Mouse (Mus musculus) heart, embryonic 10.5 days (tissue): ENCODE data around the gene Plcg2. TPM values are rescaled to one million over a fixed set of nuclear protein-coding genes. Genes with fewer than 3 reads are reported as not detected.

Experiments
- DNase-seq: peaks from one replicate; pipeline ENCODE4 v3.0.0-alpha.2; 2017; ENCODE audit warnings: low spot score
- H3K27ac ChIP-seq: fragments of 300-500 bp; sonication (generic); 2 replicates; pipeline ENCODE4 v1.5.1; 2016; ENCODE audit warnings: mild to moderate bottlenecking
- H3K27me3 ChIP-seq: fragments of 300-500 bp; sonication (generic); 2 replicates; pipeline ENCODE4 v1.6.1; 2016; ENCODE audit warnings: mild to moderate bottlenecking; ENCODE audit not compliant: poor library complexity, insufficient read depth, severe bottlenecking
- H3K36me3 ChIP-seq: fragments of 300-500 bp; sonication (generic); 2 replicates; pipeline ENCODE4 v1.6.1; 2016; ENCODE audit warnings: mild to moderate bottlenecking, moderate library complexity
- H3K4me1 ChIP-seq: fragments of 300-500 bp; sonication (generic); 2 replicates; pipeline ENCODE4 v1.6.1; 2016; ENCODE audit warnings: mild to moderate bottlenecking
- H3K4me3 ChIP-seq: fragments of 300-500 bp; sonication (generic); 2 replicates; pipeline ENCODE4 v1.5.1; 2016; ENCODE audit warnings: mild to moderate bottlenecking, moderate library complexity
- H3K9me3 ChIP-seq: fragments of 300-500 bp; sonication (generic); 2 replicates; pipeline ENCODE4 v1.6.1; 2016; ENCODE audit warnings: mild to moderate bottlenecking, moderate library complexity
- WGBS: fragments of 180-500 bp; shearing (Covaris S2); methylation state at CpG from one replicate; pipeline ENCODE4 v1.1.7; 2016; 5-methylcytosine and 5-hydroxymethylcytosine counted together
- polyA plus RNA-seq: library from polyadenylated mRNA; unstranded; fragments of >200 nt; fragmentation: Nextera tagmentation; extraction: Ambion mirVana; gene quantifications from 2 replicates; pipeline ENCODE4 v1.2.1, GENCODE M21; 2016

The Plcg2 gene
- polyA plus RNA-seq, 1 experiment from 2014 or later = 6.8 TPM

GRCm38 (mm10) chr8:117471174-117471573 is 26.9 kb upstream of the Plcg2 start:
- peak; percentile 84 for DNase-seq
- no peaks in the 10 kb centered on the region for H3K27me3 ChIP-seq
- 16% methylated on average over 3 of the region's 3 CpGs for WGBS
- peak overlapping the region; percentile 82; the same call in 1 of the 2 replicates for H3K27ac ChIP-seq
- no peaks in the 10 kb centered on the region for H3K36me3 ChIP-seq
- H3K4me3 ChIP-seq = no peak overlapping the region
- H3K4me1 ChIP-seq = peaks cover 18% of the 10 kb centered on the region
- no peaks in the 10 kb centered on the region for H3K9me3 ChIP-seq

- DNase-seq = no peak
- H3K9me3 ChIP-seq = no peaks in the 10 kb centered on the region
- 69% methylated on average over 9 of the region's 9 CpGs for WGBS
- H3K27ac ChIP-seq = no peak overlapping the region
- no peaks in the 10 kb centered on the region for H3K36me3 ChIP-seq
- peaks cover 18% of the 10 kb centered on the region for H3K4me1 ChIP-seq
- H3K27me3 ChIP-seq = no peaks in the 10 kb centered on the region
- no peak overlapping the region for H3K4me3 ChIP-seq
Measured at GRCm38 (mm10) chr8:117471655-117472054, 26.4 kb upstream of the Plcg2 start.

DNA sequence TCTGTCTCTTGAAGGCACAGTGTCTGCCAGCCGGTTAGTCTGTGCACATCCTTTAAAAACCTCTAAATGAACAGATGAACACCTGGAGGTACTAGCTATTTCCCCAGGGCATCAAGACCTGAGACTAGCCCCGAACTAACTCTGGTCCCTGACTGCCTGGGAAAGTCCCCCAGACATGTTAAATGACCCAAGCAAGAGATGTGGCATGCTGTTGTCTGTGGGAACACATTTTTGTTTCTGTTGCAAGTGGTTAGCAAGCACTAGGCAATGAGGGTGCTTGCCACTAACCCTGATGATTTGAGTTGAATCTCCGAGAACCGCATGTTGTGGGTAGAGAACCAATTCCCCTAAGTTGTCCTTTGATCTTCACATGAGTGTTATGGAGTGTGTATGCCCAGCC is 25.8 kb upstream of the Plcg2 start:
- Histone ChIP-seq H3K36me3 (no peaks in the 10 kb centered on the region), H3K4me1 (peaks cover 18% of the 10 kb centered on the region), H3K4me3 (no peak overlapping the region), H3K9me3 (no peaks in the 10 kb centered on the region), H3K27ac (no peak overlapping the region), H3K27me3 (no peaks in the 10 kb centered on the region)
- 82% methylated on average over 4 of the region's 4 CpGs for WGBS
- no peak for DNase-seq

GRCm38 (mm10) chr8:117474944-117475343 is 23.1 kb upstream of the Plcg2 start:
- peaks cover 14% of the 10 kb centered on the region for H3K4me1 ChIP-seq
- peak; percentile 95 for DNase-seq
- H3K27me3 ChIP-seq = no peaks in the 10 kb centered on the region
- no peak overlapping the region for H3K4me3 ChIP-seq
- H3K36me3 ChIP-seq = no peaks in the 10 kb centered on the region
- peaks cover 2% of the 10 kb centered on the region; the same call in 1 of the 2 replicates for H3K9me3 ChIP-seq
- 1% methylated on average over 5 of the region's 5 CpGs for WGBS
- H3K27ac ChIP-seq = no peak overlapping the region

- H3K4me1 ChIP-seq = peaks cover 5% of the 10 kb centered on the region
- H3K9me3 ChIP-seq = peaks cover 3% of the 10 kb centered on the region; the same call in 1 of the 2 replicates
- no peak overlapping the region for H3K4me3 ChIP-seq
- no peak overlapping the region for H3K27ac ChIP-seq
- WGBS = 60% methylated on average over 7 of the region's 7 CpGs
- no peaks in the 10 kb centered on the region for H3K36me3 ChIP-seq
- no peaks in the 10 kb centered on the region for H3K27me3 ChIP-seq
- DNase-seq = no peak
Measured at GRCm38 (mm10) chr8:117475819-117476218, 22.3 kb upstream of the Plcg2 start.

DNA sequence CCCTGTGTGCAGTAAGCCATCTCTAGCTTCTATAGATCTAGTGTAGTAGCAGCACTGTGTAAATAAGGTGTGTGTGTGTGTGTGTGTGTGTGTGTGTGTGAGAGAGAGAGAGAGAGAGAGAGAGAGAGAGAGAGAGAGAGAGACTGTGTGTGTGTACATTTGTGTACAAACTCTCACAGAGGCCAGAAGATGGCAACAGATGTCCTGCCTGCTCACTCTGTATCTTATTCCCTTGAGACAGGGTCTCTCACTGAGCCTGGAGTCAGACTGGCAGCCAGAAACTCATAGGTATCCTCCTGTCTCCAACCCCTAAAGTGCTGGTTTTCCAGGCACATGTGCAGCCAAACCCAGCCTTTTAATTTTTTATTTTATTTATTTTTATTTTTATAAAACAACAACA is 20.0 kb upstream of the Plcg2 start:
- Histone ChIP-seq H3K27me3 (no peaks in the 10 kb centered on the region), H3K27ac (no peak overlapping the region), H3K36me3 (no peaks in the 10 kb centered on the region), H3K9me3 (peaks cover 3% of the 10 kb centered on the region; the same call in 1 of the 2 replicates), H3K4me1 (no peaks in the 10 kb centered on the region), H3K4me3 (no peak overlapping the region)
- no peak for DNase-seq

- no peak overlapping the region for H3K27ac ChIP-seq
- no peaks in the 10 kb centered on the region for H3K36me3 ChIP-seq
- 95% methylated on average over 9 of the region's 9 CpGs for WGBS
- H3K4me3 ChIP-seq = no peak overlapping the region
- H3K27me3 ChIP-seq = no peaks in the 10 kb centered on the region
- peaks cover 3% of the 10 kb centered on the region; the same call in 1 of the 2 replicates for H3K9me3 ChIP-seq
- no peak for DNase-seq
- H3K4me1 ChIP-seq = no peaks in the 10 kb centered on the region
Measured at GRCm38 (mm10) chr8:117479996-117480395, 18.1 kb upstream of the Plcg2 start.

DNA sequence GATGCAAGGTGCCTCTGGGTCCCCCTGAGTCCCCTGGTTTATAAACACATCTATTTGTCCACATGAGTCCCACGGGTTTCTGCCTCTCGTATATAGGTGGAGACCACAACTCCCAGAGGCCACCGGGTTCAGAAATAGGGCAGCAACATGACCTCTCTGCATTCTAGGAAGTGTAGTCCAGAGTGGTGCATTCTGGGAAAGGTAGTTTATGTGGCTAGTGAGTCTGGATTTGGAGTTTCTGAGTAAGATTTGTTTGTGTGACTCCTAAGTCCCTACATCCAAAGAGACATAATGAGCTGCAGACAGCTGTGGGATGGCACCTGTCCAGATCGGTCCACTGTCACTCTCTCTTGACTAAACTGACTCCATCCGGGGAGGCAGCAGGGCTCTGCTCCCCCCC is 17.6 kb upstream of the Plcg2 start:
- Histone ChIP-seq H3K4me3 (no peak overlapping the region), H3K4me1 (no peaks in the 10 kb centered on the region), H3K36me3 (no peaks in the 10 kb centered on the region), H3K27ac (no peak overlapping the region), H3K27me3 (no peaks in the 10 kb centered on the region), H3K9me3 (peaks cover 3% of the 10 kb centered on the region; the same call in 1 of the 2 replicates)
- 59% methylated on average over 5 of the region's 5 CpGs for WGBS
- DNase-seq = no peak

DNA sequence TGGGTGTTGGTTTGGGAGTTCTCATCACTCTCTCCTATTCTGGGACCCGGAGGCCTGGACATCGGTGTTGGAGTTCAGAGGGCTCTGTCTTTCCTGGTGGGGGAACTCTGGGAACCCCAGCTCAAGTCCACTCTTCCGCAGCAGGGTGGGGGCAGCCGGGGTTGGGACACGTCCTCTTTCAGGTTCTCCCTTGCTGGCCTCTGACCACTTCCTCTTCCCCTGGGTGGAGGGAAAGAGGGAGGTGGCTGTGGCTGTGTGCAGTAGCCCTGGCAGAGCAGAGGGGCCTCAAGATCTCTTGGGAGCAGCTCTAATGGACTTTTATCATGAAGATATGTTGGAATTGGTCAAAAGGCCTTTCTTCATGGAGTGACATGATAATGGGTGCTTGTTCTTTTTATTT is 16.3 kb upstream of the Plcg2 start:
- no peaks in the 10 kb centered on the region for H3K4me1 ChIP-seq
- 74% methylated on average over 5 of the region's 5 CpGs for WGBS
- H3K4me3 ChIP-seq = no peak overlapping the region
- H3K27me3 ChIP-seq = no peaks in the 10 kb centered on the region
- H3K9me3 ChIP-seq = peaks cover 3% of the 10 kb centered on the region; the same call in 1 of the 2 replicates
- DNase-seq = no peak
- no peak overlapping the region for H3K27ac ChIP-seq
- no peaks in the 10 kb centered on the region for H3K36me3 ChIP-seq

GRCm38 (mm10) chr8:117484731-117485130 is 13.4 kb upstream of the Plcg2 start:
- Histone ChIP-seq H3K36me3 (no peaks in the 10 kb centered on the region), H3K9me3 (peaks cover 3% of the 10 kb centered on the region; the same call in 1 of the 2 replicates), H3K4me3 (no peak overlapping the region), H3K27me3 (no peaks in the 10 kb centered on the region), H3K27ac (no peak overlapping the region), H3K4me1 (no peaks in the 10 kb centered on the region)
- DNase-seq = no peak
- WGBS = 79% methylated on average over 8 of the region's 8 CpGs

DNA sequence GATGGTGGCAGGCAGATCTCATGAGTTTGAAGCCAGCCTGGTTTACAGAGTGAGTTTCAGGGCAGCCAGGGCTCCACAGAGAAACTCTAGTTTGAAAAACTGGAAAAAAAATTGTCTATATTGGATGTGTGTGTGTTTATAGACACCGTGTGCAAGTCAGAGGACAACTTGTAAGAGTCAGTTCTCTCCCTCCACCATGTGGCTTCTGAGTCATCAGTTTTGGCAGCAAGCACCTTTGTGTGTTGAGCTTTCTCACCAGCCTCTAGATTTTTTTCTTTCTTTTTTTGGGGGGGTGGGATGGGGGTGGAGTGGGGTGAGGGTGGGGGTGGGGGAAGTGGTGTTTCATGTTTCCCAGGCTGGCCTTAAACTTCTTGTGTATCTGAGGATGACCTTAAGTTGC is 12.8 kb upstream of the Plcg2 start:
- Histone ChIP-seq H3K27me3 (no peaks in the 10 kb centered on the region), H3K9me3 (no peaks in the 10 kb centered on the region), H3K27ac (no peak overlapping the region), H3K36me3 (no peaks in the 10 kb centered on the region), H3K4me1 (no peaks in the 10 kb centered on the region), H3K4me3 (no peak overlapping the region)
- no peak for DNase-seq
- WGBS = 93% methylated on average over 1 of the region's 1 CpGs

DNA sequence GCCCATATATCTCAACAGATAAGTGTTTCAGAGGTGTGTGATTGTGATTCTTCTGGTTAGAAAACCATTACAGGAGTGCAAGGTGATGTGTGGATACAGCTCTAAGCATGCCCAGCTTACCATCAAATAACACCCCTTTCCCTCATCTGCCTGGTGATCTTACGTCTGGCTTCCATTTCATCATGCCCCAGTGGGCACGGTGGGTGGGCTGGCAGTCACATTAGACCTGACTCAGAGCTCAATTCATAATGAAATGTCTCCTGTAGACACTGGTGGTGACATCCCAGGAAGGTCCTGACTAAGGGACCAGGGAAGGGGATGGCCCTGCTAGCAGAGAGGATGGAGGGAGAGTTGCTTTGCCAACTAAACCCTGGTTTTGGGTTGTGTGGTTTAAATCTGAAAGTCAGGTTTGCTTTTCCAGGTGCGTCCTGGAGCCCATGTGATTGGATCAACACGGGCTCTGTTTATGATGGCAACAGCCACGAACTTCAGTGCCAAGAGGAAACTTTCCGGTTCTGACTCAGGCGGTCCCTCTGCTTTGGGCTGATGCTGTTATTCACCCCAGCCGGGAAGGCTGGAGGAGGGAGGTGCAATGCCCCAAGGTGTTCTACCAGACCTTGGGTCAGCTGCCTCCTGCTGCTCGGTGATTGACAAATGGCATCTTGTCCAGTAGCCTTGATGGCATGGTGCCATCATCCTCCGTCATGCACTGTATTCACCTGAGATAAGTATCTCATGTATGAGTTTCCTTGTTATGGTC is 9.7 kb upstream of the Plcg2 start:
- no peak for DNase-seq
- H3K36me3 ChIP-seq = no peaks in the 10 kb centered on the region
- 73% methylated on average over 10 of the region's 10 CpGs for WGBS

DNA sequence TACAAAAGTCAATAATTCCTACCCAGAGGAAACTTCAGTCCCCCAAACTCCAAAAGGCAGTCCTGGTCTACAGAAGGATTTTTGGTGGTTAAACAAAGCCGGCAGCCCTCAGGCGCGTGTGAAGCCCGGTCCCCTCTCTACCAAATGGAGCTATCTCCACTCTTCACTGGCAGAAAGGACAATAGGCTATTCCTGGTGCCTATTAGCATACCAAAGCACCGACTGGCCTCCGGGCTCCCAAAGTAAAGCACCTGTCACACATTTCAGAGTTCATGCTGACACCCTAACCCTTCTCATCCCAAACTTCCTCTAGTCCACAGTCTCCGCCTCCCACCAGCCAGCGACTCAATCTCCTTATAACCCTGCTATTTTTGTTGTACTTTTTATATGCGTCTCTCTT is 4.5 kb upstream of the Plcg2 start:
- H3K27ac ChIP-seq = no peak overlapping the region
- peaks cover 18% of the 10 kb centered on the region for H3K4me1 ChIP-seq
- H3K36me3 ChIP-seq = no peaks in the 10 kb centered on the region
- no peak overlapping the region for H3K4me3 ChIP-seq
- DNase-seq = no peak
- 14% methylated on average over 9 of the region's 9 CpGs for WGBS
- no peaks in the 10 kb centered on the region for H3K9me3 ChIP-seq
- H3K27me3 ChIP-seq = peaks cover 42% of the 10 kb centered on the region

More for the DNA sequence above, 9.7 kb upstream of the Plcg2 start:
- no peaks in the 10 kb centered on the region for H3K9me3 ChIP-seq
- H3K27me3 ChIP-seq = peaks cover 10% of the 10 kb centered on the region; the same call in 1 of the 2 replicates
- H3K27ac ChIP-seq = no peak overlapping the region
- no peak overlapping the region for H3K4me3 ChIP-seq
- H3K4me1 ChIP-seq = peaks cover 3% of the 10 kb centered on the region

DNA sequence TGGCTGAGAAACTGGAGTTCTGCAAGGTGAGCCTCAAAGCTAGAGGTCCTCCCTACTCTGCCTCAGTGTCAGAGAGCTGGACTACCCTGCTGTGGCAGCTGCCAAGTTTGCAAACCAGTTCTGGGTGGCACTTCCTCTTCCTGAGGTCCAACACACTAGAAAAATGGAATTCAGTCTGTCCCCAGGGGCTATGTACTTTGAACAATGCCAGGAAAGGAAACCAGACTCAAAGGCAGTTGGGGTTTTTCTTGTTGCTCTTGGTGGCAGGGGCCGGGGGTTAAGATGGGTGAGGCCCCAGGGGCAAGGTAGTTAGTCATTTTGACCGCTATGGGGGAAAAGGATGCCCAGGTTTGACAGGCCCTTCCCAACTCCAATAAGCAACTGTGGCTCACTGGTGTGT is 3.2 kb upstream of the Plcg2 start:
- Histone ChIP-seq H3K36me3 (no peaks in the 10 kb centered on the region), H3K4me3 (no peak overlapping the region), H3K27ac (no peak overlapping the region), H3K27me3 (peaks cover 51% of the 10 kb centered on the region), H3K9me3 (no peaks in the 10 kb centered on the region), H3K4me1 (peaks cover 26% of the 10 kb centered on the region)
- WGBS = 66% methylated on average over 2 of the region's 2 CpGs
- no peak for DNase-seq
